ENCODE assay signal across 12 mouse cellular contexts in the genomic region with DNA sequence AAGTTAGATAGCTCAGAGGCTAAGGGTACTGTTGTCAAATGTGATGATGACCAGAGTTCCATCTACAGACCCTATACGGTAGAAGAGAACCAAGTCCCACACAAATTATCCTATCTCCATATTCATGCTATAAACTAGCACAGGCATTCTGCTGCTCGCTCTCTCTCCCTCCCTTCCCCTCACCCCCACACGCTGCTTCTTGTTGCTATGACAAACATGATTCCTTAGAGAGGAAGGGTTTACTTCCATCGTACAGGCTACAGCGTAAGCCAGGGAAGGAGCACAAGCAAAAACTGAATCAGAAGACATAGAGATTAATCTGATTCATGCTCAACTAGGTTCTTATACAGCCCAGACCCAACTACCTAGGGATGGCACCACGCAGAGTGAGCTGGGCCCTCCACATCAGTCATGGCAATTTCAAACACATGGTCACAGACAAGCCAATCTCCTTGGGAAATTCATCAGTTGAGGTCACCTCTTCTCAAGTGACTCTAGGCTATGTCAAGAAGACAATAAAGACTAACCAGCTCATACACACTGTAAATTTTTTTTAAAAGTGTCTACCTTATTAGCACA. TPM values are rescaled to one million over a fixed set of nuclear protein-coding genes. Genes with fewer than 3 reads are reported as not detected.
DNase-seq lines count a peak whose midpoint lies in the region; ATAC-seq lines count a peak whose summit lies in the region.
"Had no signal": no experiment of that assay in that cellular context is flagged by ENCODE, and none has a peak within 500 bp of the region (broad histone marks: within the 10 kb centered on the region; RNA-seq: fewer than 3 reads in every experiment).

No protein-coding gene starts in this region.

- no peak for DNase-seq in liver, embryonic 11.5 days (ENCODE audit: low spot score)
- DNase-seq in heart, adult 11 months, result no peak
- no peak for DNase-seq in embryo, embryonic 10.5 days (ENCODE audit: low spot score)
- DNase-seq: cerebellum, postnatal 36 days; heart, adult 18-20 months; kidney, adult 18-20 months; liver, postnatal 0 days had no signal

- no peak overlapping the region for H3K9ac ChIP-seq in liver, embryonic 11.5 days (ENCODE audit: low read depth, low read length)
- no peak overlapping the region for H3K9ac ChIP-seq in liver, embryonic 12.5 days
- H3K9ac ChIP-seq in hindbrain, embryonic 12.5 days, result no peak overlapping the region
- H3K9ac ChIP-seq in midbrain, embryonic 15.5 days, result no peak overlapping the region
- H3K9ac ChIP-seq: liver, postnatal 0 days had no signal

- WGBS in liver, embryonic 11.5 days, result 67% methylated on average over 6 of the region's 6 CpGs
- 72% methylated on average over 6 of the region's 6 CpGs for WGBS in liver, embryonic 12.5 days (ENCODE audit: insufficient replicate concordance)
- 70% methylated on average over 6 of the region's 6 CpGs for WGBS in hindbrain, embryonic 12.5 days
- 45% methylated on average over 6 of the region's 6 CpGs for WGBS in midbrain, embryonic 15.5 days

- no peaks in the 10 kb centered on the region for H3K27me3 ChIP-seq in liver, embryonic 11.5 days (replicated peaks; ENCODE audit: control insufficient read depth, insufficient read depth, low read length)
- no peaks in the 10 kb centered on the region for H3K27me3 ChIP-seq in liver, embryonic 12.5 days (replicated peaks)
- no peaks in the 10 kb centered on the region for H3K27me3 ChIP-seq in hindbrain, embryonic 12.5 days
- no peaks in the 10 kb centered on the region for H3K27me3 ChIP-seq in midbrain, embryonic 15.5 days (replicated peaks)
- H3K27me3 ChIP-seq: Patski had no signal

- peaks cover 3% of the 10 kb centered on the region; the same call in 1 of the 2 replicates for H3K4me1 ChIP-seq in liver, embryonic 11.5 days (replicated peaks; ENCODE audit: control insufficient read depth, insufficient read depth, low read length)
- peaks cover 32% of the 10 kb centered on the region for H3K4me1 ChIP-seq in liver, embryonic 12.5 days
- peaks cover 26% of the 10 kb centered on the region for H3K4me1 ChIP-seq in brown adipose tissue, adult 24 weeks (ENCODE audit: control insufficient read depth, insufficient read depth, insufficient read length, low read length)
- peaks cover 11% of the 10 kb centered on the region; the same call in 1 of the 2 replicates for H3K4me1 ChIP-seq in hindbrain, embryonic 12.5 days
- peaks cover 20% of the 10 kb centered on the region for H3K4me1 ChIP-seq in midbrain, embryonic 15.5 days

- no peak overlapping the region for H3K27ac ChIP-seq in liver, embryonic 11.5 days (ENCODE audit: low read depth, low read length)
- no peak overlapping the region for H3K27ac ChIP-seq in liver, embryonic 12.5 days
- 0 out of 2 replicates have a peak overlapping the region, but pooled peaks have one; percentile 11 for H3K27ac ChIP-seq in brown adipose tissue, adult 24 weeks (replicated peaks; ENCODE audit: low read depth, low read length)
- no peak overlapping the region for H3K27ac ChIP-seq in hindbrain, embryonic 12.5 days
- H3K27ac ChIP-seq in midbrain, embryonic 15.5 days, result no peak overlapping the region

- no peaks in the 10 kb centered on the region for H3K9me3 ChIP-seq in liver, embryonic 11.5 days (ENCODE audit: control insufficient read depth, low read length)
- H3K9me3 ChIP-seq in liver, embryonic 12.5 days (replicated peaks), result no peaks in the 10 kb centered on the region
- no peaks in the 10 kb centered on the region for H3K9me3 ChIP-seq in hindbrain, embryonic 12.5 days (replicated peaks)
- no peaks in the 10 kb centered on the region for H3K9me3 ChIP-seq in midbrain, embryonic 15.5 days

- ATAC-seq in liver, embryonic 11.5 days (replicated peaks; ENCODE audit: low FRiP score), result 0 out of 2 replicates have a peak, but pooled peaks have one; percentile 26
- ATAC-seq in liver, embryonic 12.5 days, result no peak
- ATAC-seq in hindbrain, embryonic 12.5 days (ENCODE audit: low FRiP score), result peak; percentile 62
- ATAC-seq in midbrain, embryonic 15.5 days (replicated peaks), result peak; percentile 76
- ATAC-seq: liver, postnatal 0 days; Patski had no signal

- no peaks in the 10 kb centered on the region; the same call in 1 of the 2 replicates for H3K36me3 ChIP-seq in liver, embryonic 11.5 days (ENCODE audit: control insufficient read depth, insufficient read depth, low read length)
- no peaks in the 10 kb centered on the region for H3K36me3 ChIP-seq in liver, embryonic 12.5 days
- H3K36me3 ChIP-seq in hindbrain, embryonic 12.5 days, result no peaks in the 10 kb centered on the region
- no peaks in the 10 kb centered on the region for H3K36me3 ChIP-seq in midbrain, embryonic 15.5 days (replicated peaks)

- H3K4me3 ChIP-seq in liver, embryonic 11.5 days (ENCODE audit: low read depth, low read length), result no peak overlapping the region
- no peak overlapping the region for H3K4me3 ChIP-seq in liver, embryonic 12.5 days
- H3K4me3 ChIP-seq in brown adipose tissue, adult 24 weeks (ENCODE audit: insufficient read depth, low read depth, low read length), result no peak overlapping the region
- no peak overlapping the region for H3K4me3 ChIP-seq in hindbrain, embryonic 12.5 days
- H3K4me3 ChIP-seq in midbrain, embryonic 15.5 days, result no peak overlapping the region

- no peak overlapping the region for H3K4me2 ChIP-seq in liver, embryonic 11.5 days
- no peak overlapping the region for H3K4me2 ChIP-seq in liver, embryonic 12.5 days
- no peak overlapping the region for H3K4me2 ChIP-seq in hindbrain, embryonic 12.5 days (replicated peaks)
- no peak overlapping the region for H3K4me2 ChIP-seq in midbrain, embryonic 15.5 days

RNA-seq across cellular contexts. Expression of gene Ptpn12, which starts 21.2 kb away (rescaled TPM):
- 19.0 and 23.3 TPM in 2 replicates for polyA plus RNA-seq in liver, embryonic 11.5 days (2014; fragmentation: Nextera tagmentation; extraction: Ambion mirVana)
- polyA plus RNA-seq in liver, embryonic 12.5 days (2016; fragmentation: Nextera tagmentation; extraction: Ambion mirVana), result 16.9 and 17.1 TPM in 2 replicates
- polyA plus RNA-seq in brown adipose tissue, adult 24 weeks (2012; ENCODE audit: insufficient read depth, insufficient read length, missing spikeins), result 17.4 and 29.5 TPM in 2 replicates
- 25.5 and 30.1 TPM in 2 replicates for polyA plus RNA-seq in hindbrain, embryonic 12.5 days (2016; fragmentation: Nextera tagmentation; extraction: Ambion mirVana)
- 22.8 and 25.7 TPM in 2 replicates for polyA plus RNA-seq in midbrain, embryonic 15.5 days (2015; fragmentation: Nextera tagmentation; extraction: Ambion mirVana)
